Mouse (Mus musculus) retina, postnatal 1 day (tissue): ENCODE data around the gene Spata20.

Experiments used
- DNase-seq: peaks from one replicate; pipeline ENCODE4 v3.0.0-alpha.2; 2012

The Spata20 gene

GRCm38 (mm10) chr11:94486001-94486400 lies at the start of gene Spata20:
TSS of gene Spata20 (minus strand) at chr11:94486179.
- peak; percentile 83 for DNase-seq

- no peak for DNase-seq
Observed at GRCm38 (mm10) chr11:94533171-94533570, 47.2 kb upstream of the Spata20 start.

- peak; percentile 22 for DNase-seq
Observed at GRCm38 (mm10) chr11:94528879-94529278, 42.9 kb upstream of the Spata20 start.

DNA sequence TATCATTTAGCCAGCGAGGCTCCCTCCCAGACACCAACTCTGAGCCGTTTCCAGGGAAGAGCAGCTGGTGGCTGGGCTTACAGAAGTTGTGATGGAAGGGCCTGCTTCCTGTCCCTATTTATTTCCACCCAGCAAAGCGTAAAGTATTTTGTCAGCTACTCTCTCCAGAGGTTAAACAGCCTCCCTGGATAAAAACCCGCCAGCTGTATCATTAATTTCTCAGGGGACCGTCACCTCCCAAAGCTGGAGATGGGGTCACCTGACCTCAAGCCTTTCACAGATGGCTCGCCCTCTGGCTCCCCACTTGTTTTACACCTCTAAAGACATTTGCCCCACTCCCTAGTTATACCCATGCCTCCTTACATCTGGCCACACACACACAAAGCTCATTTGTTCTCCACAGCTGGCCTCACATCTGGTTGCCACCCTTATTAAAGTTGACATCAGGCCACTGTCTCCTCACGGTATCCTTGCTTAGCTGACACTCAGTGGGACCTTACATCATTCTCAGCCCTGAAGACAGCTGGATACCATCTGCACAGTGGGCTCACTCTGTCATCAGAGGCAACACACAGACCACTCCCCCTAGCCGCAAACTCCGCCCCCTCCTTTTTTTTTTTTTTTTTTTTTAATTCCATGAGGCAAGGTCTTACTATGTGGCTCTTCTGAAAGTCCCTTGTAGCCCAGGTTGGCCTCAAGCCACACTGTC lies 40.3 kb upstream of the Spata20 start:
- peak; percentile 41 for DNase-seq

DNA sequence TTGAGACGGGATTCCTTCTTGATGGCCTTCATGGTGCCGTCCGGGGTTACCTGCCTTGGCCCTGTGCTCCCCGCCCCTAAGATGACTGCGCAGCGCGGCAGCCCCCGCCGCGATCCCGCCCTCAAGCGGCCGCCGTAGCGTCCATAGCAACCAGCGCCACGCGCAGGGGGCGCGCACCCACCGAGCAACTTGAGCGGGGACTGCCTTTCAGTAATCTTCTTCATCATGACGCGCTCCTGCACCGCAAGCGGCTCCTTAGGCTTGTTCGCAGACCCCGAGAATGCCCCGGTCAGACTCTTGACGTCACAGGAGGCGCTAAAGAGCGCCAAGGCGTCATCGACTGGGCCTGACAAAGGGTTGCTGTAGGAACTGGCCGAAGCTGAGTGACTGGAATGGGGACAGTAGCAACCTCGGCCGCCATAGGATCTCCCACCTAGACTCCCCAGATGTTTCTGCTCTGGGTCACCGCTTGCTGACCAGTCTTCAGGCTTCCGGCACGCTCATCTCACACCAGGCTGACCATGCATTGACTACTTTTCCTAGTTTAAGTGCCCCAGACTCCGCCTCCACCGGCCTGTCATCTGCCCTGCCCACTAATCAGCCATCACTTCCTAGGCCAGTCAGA lies 35.4 kb upstream of the Spata20 start, which contains the start of gene Mycbpap:
TSS of gene Mycbpap (minus strand) at position 524 of the 625 bp plus-strand sequence.
- DNase-seq, result peak; percentile 88

DNA sequence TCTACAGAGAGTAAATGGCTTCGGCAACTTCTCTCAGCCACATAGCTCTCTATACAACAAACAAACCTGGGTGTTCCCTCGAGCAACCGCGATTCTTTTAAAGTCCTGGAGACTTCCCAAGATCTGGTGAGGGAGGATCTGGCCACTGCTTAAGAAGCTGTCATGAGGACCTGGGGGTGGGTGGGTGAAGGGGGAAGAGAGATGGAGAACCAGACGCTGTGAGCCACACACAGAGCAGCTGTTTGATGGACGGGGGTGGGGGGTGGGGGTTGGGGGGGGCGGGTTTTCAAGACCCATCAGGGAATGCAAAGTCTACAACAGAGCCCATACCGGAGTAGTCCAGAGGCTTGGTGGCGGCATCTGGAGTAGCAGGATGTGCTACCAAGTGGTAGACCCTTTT lies 27.5 kb upstream of the Spata20 start:
- no peak for DNase-seq

DNA sequence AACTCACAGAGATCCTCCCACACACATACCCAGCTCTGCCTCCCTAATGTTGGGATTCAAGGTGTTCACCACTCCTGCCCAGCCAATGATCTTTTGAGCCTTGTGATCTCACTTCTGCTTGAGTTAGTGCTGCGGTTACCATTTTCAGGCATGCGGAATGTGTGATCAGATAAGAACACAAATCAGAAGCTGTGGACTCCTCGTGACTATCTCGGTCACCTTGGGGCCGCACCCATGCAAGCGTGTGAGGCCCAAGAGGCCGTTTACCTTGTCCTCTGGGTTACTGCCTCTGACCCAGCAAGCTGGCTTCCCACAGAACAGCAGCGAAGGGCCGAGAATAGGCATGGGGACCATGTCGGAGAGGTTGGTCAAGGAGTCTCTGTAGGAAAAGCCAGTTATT lies 23.0 kb upstream of the Spata20 start:
- no peak for DNase-seq

- no peak for DNase-seq
Observed at GRCm38 (mm10) chr11:94501482-94501881, 15.5 kb upstream of the Spata20 start.

- no peak for DNase-seq
Observed at GRCm38 (mm10) chr11:94500362-94500761, 14.4 kb upstream of the Spata20 start.

- DNase-seq, result peak; percentile 52
Observed at GRCm38 (mm10) chr11:94499661-94500152, 13.7 kb upstream of the Spata20 start, which contains the start of gene Epn3. TSS of gene Epn3 (minus strand) at chr11:94499974.

DNA sequence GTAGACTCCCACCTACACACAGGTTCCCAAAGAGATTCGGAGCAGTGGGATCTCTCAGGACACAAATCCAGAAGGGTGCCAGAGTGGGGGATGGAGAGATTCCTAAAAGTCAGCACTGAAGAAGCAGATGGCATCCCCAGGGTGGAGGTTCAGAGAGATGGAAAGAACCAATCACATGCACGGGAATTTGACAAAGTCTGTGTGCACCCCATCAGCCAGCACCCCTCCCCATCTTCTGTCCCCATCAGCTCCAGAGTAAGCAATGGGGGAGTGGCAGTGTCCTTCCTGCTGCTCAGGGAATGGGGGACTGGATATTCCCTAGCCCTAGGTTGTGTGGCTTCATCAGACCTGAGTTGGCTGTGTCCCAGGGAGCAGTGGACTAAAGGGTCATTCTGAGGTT lies 13.1 kb upstream of the Spata20 start:
- DNase-seq, result no peak

DNA sequence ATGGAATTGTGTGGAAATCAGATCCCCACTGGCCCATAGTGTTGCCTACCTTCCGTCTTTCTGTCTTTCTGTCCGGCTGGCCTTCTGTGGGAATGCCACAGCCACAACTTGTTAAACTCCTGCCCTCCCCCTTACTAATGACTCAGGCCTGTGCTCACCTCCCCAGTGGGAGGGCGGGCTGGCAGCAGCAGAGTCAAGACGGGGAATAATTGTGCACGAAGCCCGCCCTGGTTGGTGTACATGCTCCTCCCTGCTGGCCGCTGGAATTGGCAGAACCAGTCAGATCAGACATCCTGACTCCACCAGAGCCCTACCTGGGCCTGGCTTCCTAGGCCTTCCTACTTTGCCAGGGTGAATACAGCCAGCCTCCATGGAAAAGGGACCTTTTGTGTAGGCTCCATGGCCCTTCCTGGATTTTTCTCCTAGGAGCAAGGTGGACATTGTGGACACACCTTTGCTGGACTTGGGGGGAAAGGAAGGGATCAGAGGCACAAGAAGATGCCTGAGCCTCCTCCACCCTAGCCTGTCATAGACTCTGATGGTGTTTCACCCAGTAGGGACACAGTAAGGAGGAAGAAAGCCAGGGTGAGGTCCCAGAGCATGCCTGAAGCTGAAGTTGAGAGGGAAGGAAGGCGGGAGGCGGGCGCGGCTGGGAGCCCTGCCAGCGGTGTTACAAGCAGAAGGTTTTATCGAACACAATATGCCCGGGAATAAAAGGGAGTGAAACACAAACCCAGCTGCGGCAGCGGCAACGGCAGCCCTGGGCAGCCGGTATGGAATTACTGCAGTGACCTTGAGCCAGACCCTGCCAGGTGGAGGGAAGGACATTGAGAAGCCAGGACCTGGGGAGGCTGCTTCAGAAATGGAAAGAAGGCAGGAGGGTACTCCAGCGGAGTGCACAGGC lies 12.4 kb upstream of the Spata20 start:
- no peak for DNase-seq

- no peak for DNase-seq
Observed at GRCm38 (mm10) chr11:94495415-94495814, 9.4 kb upstream of the Spata20 start.

GRCm38 (mm10) chr11:94491749-94492099 lies 5.7 kb upstream of the Spata20 start:
- no peak for DNase-seq

GRCm38 (mm10) chr11:94491035-94491748 lies 5.2 kb upstream of the Spata20 start:
- peak; percentile 89 for DNase-seq

GRCm38 (mm10) chr11:94489745-94490144 lies 3.8 kb upstream of the Spata20 start:
- no peak for DNase-seq

DNA sequence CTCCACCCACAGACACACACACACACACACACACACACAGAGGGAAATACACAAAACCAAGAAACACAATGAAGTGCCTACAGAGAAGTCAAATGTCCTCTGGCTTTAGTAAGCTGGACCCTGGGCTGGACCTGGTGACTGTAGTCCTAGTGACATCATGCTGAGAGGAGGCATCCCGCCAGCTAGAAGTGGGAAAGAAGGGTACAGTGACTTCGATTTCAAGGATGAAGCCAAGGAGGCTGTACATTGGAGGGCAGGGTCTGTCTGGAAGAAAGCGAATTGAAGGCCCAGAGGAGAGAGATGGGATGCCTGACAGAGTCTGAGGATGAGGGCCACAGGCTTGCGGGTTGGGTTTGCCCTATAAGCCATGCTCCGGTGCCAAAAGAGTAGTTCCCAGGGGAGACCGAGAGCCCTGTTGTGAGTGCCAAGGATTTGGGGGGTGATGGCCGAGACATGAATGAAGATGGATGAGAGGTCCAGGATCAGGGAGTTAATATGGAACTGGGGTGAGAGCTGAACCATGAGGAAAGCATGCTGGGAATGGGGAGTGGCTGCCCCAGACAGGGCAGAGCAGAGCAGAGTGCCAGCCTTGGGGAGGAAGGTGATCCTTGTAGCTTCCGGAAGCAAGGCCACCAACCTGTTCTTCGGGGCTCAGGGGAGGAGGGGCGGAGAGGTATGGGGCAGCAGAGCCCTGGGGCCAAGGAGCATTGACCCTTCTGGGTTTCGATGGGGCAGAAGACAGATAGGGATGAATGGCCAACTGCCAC lies 3.0 kb upstream of the Spata20 start:
- no peak for DNase-seq

DNA sequence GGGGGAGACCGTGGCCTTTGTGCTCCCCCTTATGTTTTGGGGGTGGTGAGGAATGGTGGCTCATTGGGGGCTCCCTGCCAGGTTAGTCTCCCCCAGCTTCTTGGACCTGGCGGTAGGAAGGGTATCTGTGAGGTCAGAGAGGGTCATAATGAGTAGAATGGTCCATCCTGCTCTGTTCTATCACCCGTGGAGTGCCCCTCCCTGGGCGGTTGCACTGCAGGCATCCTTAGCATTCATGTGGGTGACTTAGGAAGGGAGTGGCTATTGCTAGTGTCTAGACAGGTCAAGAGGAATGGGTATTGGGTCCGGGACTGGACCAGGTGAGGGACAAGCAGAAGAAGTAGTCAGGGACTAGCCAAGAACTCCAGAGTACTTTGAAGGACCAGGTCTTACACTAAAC lies 756 bp downstream of the Spata20 start:
- no peak for DNase-seq

DNA sequence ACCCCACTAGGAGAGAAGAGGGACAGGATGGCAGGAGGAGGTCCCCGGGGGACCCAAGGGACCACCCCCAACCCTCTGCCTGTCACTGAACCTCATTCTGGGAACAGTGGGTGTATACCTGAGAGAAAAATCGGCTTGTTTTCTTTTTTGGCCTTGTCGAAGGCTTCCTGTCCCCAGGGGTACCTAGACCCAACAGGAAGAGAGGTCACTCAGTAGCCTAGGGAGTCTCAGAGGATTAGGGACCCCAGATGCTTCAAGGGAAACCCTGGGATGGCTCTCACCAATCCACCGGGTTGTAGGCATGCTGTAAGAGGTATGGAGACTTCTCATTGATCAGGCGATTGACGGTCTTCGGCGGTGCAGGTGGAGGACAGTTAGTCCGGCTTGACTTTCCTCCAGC lies 1.3 kb downstream of the Spata20 start:
- no peak for DNase-seq

- DNase-seq, result no peak
Observed at GRCm38 (mm10) chr11:94483921-94484320, 2.1 kb downstream of the Spata20 start.

DNA sequence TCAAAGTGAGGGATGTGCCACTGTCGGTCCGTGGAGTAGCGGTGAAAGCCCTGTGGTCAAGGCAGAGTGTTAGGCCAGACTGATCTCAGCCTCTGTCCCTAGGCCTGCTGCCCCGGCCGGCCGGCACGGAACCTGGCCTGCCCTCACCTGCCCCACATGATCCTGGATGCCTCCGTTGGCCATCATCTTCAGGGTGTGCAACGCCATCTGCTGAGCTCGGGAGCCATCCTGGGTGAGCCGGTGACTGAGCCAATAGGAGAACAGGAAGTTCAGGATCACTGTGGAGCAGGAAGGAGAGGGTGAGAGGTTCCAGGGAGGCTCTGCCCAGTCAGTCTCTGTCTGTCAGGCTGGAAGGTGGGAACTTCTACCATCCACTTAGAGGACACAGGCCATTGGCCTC lies 2.5 kb downstream of the Spata20 start:
- no peak for DNase-seq

DNA sequence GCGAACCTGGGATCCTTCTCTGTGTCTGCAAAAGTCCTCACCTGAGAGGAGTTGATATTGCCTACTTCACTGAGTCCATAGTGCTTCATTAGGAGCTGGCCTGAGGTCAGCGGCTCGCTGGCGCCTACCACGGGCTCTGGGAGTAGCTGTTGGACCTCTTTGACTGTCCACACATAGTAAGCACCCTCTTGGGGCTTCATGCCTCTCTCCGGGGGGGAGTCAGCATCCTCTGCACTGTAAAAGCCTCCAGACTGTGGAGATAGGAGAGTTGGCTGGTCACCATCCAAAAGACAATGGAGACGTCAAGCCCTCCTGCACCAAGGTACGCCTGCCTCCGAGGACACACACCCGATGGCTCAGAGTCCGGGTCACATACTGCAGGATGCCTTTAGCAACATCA lies 3.2 kb downstream of the Spata20 start:
- no peak for DNase-seq
